Mouse (Mus musculus) embryo, embryonic 10.5 days (tissue): ENCODE data around the gene Tigd4.
"Not testable (repeated sequence)": the region's sequence is repeated elsewhere in the genome, so short reads cannot be mapped to it uniquely, and the experiment has no call there.

Source experiments
- DNase-seq: peaks from one replicate; pipeline ENCODE4 v3.0.0-alpha.2; 2015; ENCODE audit warnings: low spot score

The Tigd4 gene

DNA sequence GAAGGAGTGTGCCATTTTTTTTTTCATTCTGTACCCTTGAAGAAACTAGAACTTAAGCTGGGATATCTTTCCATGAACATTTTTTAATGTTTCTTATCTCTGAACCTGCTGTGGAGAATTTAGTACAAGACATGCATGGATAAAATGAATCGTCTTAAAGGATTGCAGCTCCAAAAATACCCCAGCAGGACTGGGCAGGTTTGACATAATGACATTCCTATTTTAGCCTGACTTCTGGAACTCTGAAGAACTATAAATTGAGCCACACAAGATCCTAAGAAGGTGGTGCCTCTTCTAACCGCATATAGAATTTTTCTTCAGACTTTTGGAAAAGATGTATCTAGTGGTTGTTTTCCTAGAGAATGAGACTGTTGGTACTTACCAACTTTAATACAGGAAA lies at the start of gene Tigd4:
Gene Tigd4 (plus strand): TSS at position 301 of the 400 bp plus-strand sequence.
- no peak for DNase-seq

GRCm38 (mm10) chr3:84547177-84547576 lies 46.2 kb upstream of the Tigd4 start:
- DNase-seq: peak; percentile 7

GRCm38 (mm10) chr3:84555780-84556179 lies 37.6 kb upstream of the Tigd4 start:
- no peak for DNase-seq

DNA sequence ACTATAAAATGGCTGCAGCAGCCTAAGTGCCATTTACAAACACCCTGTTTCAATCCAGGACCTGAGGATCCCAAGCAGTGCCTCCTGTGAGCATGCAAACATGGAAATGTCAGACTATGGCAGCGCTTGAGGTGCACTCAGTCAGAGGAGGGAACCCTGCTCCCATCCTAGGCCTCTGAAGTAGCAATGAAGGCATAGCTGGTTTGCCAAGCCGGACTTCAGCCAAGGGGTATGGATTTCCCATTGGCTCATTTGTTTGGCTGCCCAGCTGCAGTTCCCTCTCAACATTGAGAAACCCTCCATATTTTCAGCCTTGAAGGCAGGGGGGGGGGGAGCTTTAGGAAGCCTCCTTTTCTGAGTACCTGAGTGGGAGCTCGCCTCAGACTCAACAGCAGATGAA lies 35.1 kb upstream of the Tigd4 start:
- DNase-seq: no peak

DNA sequence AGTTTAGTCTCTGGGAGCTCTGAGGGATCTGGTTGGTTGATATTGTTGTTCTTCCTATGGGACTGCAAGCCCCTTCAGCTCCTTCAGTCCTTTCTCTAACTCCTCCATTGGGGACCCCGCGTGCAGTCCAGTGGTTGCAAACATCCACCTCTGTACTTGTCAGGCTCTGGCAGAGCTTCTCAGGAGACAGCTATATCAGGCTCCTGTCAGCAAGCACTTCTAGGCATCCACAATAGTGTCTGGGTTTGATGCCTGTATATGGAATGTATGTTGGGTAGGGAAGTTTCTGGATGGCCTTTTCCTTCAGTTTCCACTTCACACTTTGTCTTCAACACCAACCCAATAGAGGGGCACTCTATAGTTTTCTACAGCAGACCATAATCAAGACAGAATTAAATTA lies 30.5 kb upstream of the Tigd4 start:
- not testable (repeated sequence) for DNase-seq

DNA sequence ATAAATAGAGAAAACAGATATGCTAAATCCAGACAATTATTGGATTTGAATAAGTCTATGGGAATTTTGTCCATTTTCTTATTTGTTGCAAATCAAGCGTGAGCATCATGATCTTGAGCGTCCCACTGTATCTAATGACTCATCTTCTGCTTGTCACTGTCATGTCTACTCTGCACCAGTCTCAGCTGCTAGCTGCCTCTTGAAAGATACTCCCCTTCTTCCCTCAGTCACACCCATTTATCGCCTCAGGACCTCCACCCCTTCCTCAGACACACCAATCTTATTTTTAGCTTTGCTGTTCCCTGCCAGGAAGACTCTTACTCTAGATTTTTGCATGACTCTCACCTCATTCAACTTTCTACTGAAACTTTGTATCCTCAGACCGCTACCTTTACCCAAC lies 30.0 kb upstream of the Tigd4 start:
- DNase-seq: no peak

DNA sequence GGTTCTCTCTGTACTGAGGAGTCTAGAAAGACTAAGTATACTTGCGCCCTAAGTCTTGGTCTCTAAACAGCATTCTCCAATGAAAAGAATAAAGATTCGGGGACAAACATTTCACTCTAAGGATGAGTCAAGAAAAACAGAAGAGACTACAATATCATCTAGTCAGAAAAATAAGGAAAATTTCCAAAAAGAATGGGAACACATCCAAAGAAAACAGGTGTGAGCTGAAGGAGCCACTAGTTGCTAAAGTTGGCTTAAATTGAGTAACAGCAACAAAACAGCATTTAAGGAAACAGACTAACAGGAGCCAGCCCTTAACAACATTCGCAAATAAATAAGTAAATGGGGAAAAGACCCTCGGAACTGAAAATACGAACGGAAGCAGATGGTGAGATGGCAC lies 24.8 kb upstream of the Tigd4 start:
- DNase-seq: no peak

DNA sequence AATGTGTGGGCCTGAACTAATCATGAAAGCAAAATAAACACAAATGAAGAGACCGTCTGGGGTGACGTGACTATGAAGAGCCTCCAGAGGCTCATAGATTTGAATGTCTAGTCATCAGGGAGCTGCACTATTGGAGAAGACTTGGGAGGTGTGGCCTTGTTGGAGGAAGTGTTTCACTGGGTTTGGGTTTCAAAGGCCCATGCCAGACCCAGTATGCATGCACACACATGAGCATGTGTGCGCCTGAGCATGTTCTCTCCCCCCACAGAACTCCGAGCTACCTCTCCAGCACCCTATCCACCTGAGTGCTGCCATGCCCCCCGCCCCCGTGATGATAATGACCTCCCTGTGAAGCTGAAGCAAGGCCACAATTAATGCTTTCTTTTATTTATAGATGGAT lies 23.8 kb upstream of the Tigd4 start:
- no peak for DNase-seq

DNA sequence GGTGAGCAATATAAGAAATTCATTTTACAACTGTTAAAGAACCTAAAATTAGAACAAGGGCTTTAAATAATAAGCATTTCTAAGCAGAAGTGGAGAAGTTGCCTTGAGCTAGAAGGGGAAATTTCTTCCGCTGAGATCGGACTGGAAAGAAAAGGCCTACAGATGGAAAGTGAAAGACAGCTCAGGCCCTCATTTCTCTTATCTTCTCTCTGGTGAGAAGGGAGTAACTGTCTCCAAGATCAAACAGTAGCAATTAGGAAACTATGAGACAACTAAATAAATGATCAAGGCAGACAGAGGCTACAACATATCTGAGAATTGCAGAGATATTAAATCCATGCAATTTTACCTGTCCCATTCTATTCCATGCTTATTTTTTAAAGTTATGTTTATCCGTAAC lies 22.9 kb upstream of the Tigd4 start:
- DNase-seq: no peak

DNA sequence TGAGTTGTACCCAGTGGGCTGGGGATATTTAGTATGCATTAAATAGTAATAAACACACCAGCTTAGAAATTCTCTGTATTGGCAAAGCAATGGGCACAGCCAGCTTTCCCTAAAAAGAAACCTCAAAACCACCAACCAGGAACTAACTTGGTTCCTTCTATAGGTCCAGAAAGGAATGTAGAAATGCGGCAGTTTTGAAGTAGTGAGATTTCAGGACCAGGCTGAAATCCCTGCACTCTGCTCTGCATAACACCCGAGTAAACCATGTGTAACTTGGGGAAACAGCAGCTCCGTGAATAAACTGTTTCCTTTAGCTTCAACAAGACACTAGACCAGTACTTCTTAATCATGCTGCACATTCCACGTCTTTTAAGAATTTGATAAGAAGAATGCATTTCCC lies 12.7 kb upstream of the Tigd4 start:
- no peak for DNase-seq

- DNase-seq: peak; percentile 40
Observed at GRCm38 (mm10) chr3:84581696-84582022, 11.7 kb upstream of the Tigd4 start.

DNA sequence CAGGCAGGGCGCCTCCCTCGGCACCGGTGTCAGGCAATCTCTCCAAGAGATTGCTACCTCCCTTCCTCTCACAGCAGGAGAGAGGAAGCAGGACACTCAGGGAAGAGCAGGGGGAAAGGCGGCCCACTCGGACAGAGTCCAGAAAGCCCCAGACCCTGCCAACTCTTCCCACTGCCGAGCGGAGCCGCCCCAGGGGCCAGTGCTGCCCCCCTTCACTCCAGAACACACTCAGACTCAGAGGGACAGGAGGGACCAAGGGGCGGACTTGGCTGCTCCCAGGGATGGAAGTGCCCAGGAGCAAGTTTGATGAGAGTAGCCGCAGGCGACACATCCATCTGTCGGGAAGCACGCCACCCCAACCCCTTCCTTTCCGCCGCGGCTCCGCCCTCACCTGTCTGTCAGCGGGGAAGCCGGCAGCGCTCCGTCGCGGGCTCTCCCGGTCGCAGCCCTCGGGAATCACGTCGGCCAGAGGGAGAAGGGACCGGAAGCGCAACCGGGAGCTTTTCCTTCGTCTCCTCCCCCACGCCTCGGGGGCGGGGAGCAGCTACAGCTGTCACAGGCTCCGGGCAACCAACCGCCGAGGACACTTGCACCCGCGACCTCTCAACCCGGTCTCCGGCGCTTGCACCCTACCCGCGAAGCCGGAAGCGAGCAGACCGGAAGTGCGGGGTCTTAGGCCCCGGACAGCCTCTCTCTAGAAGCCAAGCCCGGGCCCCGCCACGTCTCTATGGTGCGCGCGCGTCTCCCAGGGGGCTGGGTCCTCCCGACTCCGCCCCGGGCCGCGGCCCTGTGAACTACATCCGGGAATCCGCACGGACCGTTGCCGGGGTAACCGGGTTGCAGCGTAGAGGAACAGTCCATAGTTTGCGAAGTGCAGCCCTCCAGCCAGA lies 11.1 kb upstream of the Tigd4 start, which contains the start of gene Arfip1:
Gene Arfip1 (minus strand): TSS at position 603 of the 890 bp plus-strand sequence.
- peak; percentile 99 for DNase-seq

DNA sequence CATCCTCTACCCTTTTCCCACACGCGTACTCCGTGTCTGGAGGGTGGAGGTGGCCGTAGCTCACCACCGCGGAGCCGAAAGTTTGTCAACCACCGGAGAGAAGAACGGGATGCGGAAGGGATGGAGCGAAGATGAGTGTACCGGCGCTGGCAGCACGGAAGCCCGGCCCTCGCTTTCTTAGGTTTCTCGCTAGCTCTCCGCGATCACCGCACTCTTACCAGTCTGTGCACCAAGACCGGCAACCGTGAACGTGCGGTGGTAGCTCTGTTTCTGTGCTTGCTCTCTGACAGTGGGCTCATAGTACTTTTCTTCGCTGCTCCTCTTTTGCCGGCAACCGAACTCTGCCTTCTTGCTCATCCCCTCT lies 10.5 kb upstream of the Tigd4 start:
- no peak for DNase-seq

GRCm38 (mm10) chr3:84586736-84587135 lies 6.6 kb upstream of the Tigd4 start:
- no peak for DNase-seq

DNA sequence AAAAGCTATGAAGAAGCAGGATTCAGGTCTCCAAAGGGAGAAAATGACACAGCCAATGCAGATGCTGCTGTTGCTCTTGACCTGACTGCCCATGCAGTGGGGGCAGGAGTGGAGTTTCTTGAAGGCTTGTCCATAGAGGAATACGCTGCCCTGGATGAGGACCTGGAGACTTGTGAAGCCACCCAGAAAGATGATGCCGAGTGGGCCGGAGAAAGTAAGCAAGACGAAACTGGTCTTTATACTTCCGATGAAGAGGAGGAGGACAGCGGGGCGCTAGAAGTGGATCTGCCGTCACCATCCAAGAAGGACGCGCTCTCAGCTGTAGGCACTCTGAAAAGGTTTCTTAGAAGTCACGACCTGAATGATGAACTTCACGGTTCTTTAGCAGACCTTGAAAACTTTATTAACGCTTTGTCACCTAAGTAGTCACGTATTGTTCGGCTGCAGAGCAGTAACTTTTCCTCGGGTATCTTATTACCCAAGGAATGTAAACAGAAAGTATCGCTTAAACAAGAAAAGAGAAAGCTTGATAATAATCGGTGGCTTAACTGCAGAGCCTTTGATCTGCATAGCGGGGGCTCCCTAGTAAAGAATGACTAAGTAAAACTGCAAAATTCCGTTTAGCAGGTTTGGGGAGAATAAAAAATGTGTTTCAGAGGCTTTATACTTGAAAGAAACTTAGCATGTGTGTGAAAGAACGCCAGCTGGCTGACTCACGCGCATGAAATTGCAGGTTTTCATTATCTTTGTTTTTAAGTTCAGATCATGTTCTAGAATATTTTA lies 1.7 kb downstream of the Tigd4 start:
- DNase-seq: peak; percentile 60

GRCm38 (mm10) chr3:84595677-84596234 lies 2.4 kb downstream of the Tigd4 start:
- no peak for DNase-seq

- no peak for DNase-seq
Observed at GRCm38 (mm10) chr3:84597996-84598734, 4.8 kb downstream of the Tigd4 start.

- no peak for DNase-seq
Observed at GRCm38 (mm10) chr3:84598756-84599155, 5.4 kb downstream of the Tigd4 start.

GRCm38 (mm10) chr3:84601870-84602495 lies 8.6 kb downstream of the Tigd4 start:
- no peak for DNase-seq

DNA sequence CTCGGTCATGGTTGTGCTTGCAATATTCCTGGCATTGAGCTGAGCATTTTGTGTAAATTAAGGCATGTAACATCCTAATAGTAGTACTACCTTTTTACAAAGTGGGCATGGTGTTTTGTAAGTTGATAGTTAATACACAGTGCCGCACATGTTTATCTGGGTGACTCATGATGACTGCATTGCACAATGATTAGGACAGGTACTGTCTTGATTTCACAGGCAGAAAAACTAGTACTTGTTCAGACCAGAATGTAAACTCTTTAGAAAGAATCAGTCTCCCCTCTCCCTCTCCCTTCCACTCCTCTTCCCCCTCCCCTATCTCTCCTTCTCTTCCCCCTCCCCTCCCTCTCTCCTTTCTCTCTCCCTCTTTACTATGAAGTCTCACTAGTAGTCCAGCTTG lies 9.4 kb downstream of the Tigd4 start:
- DNase-seq: no peak

GRCm38 (mm10) chr3:84603212-84603611 lies 9.8 kb downstream of the Tigd4 start:
- no peak for DNase-seq

DNA sequence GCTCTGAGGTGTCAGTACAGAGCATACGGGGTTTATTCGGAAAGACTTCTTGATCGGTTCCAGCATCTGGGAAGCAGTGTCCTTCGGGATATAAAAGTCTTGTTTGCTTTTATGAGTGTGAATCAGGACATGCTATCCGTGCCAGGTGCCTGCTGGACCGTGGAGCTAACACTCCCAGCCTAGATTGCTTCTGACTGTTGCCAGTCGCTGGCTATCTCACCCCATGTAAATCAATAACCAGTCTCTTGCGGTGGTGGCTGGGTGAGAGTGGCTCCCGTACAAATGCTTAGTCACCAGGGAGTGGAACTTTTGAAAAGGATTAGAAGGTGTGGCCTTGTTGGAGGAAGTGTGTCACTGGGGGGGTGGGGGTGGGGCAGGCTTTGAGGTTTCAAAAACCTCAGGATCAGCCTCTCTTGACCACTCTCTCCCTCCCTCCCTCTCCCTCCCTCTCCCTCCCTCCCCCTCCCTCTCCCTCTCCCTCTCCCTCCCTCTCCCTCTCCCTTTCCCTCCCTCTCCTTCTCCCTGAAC lies 16.9 kb downstream of the Tigd4 start:
- no peak for DNase-seq
